Mouse (Mus musculus) liver, embryonic 13.5 days (tissue): ENCODE data around the gene Defa20. TPM values are rescaled to one million over a fixed set of nuclear protein-coding genes. Genes with fewer than 3 reads are reported as not detected.
"Not testable (repeated sequence)": the region's sequence is repeated elsewhere in the genome, so short reads cannot be mapped to it uniquely, and the experiment has no call there.

Experiments used
- ATAC-seq: fragments of 200-750 bp; cut with Nextera tagmentation; 2 replicates; pipeline ENCODE4 v1.8.0; 2017; ENCODE audit warnings: low read depth, mild to moderate bottlenecking, moderate number of reproducible peaks, moderate library complexity
- DNase-seq: peaks from one replicate; pipeline ENCODE4 v3.0.0; 2022
- H3K27ac ChIP-seq: fragments of 300-500 bp; sonication (generic); 2 replicates; pipeline ENCODE4 v1.5.1; 2015; ENCODE audit warnings: moderate library complexity, mild to moderate bottlenecking, inconsistent platforms
- H3K27me3 ChIP-seq: fragments of 300-500 bp; sonication (generic); 2 replicates; pipeline ENCODE4 v1.6.1; 2015; ENCODE audit warnings: mild to moderate bottlenecking, inconsistent platforms
- H3K36me3 ChIP-seq: fragments of 300-500 bp; sonication (generic); 2 replicates; pipeline ENCODE4 v1.6.1; 2015; ENCODE audit warnings: mild to moderate bottlenecking, inconsistent platforms
- H3K4me1 ChIP-seq: fragments of 300-500 bp; sonication (generic); replicated peaks from 2 replicates; pipeline ENCODE4 v1.6.1; 2015; ENCODE audit warnings: inconsistent platforms
- H3K4me2 ChIP-seq: fragments of 300-500 bp; sonication (generic); 2 replicates; pipeline ENCODE4 v1.6.1; 2015; ENCODE audit warnings: inconsistent platforms, mild to moderate bottlenecking, moderate library complexity
- H3K4me3 ChIP-seq: fragments of 300-500 bp; sonication (generic); replicated peaks from 2 replicates; pipeline ENCODE4 v1.5.1; 2015; ENCODE audit warnings: mild to moderate bottlenecking, inconsistent platforms
- H3K9ac ChIP-seq: fragments of 300-500 bp; sonication (generic); 2 replicates; pipeline ENCODE4 v1.6.1; 2015; ENCODE audit warnings: mild to moderate bottlenecking, inconsistent platforms
- H3K9me3 ChIP-seq: fragments of 300-500 bp; sonication (generic); replicated peaks from 2 replicates; pipeline ENCODE4 v1.6.1; 2016; ENCODE audit warnings: inconsistent platforms
- WGBS: fragments of 180-500 bp; shearing (Covaris S2); methylation state at CpG from one replicate; pipeline ENCODE4 v1.1.7; 2015; ENCODE audit not compliant: insufficient replicate concordance; 5-methylcytosine and 5-hydroxymethylcytosine counted together
- polyA plus RNA-seq: library from polyadenylated mRNA; unstranded; fragments of >200 nt; fragmentation: Nextera tagmentation; extraction: Ambion mirVana; gene quantifications from 2 replicates; pipeline ENCODE4 v1.2.1, GENCODE M21; 2015

The Defa20 gene
- polyA plus RNA-seq = not detected in 2 replicates

- H3K9me3 ChIP-seq, H3K27me3 ChIP-seq, ATAC-seq, H3K36me3 ChIP-seq, H3K27ac ChIP-seq, DNase-seq, H3K4me1 ChIP-seq, H3K9ac ChIP-seq, H3K4me3 ChIP-seq, H3K4me2 ChIP-seq: not testable (repeated sequence)
- WGBS = no CpG with 5 or more reads among the region's 2 CpGs
These were observed at the start of gene Defa20 for GRCm38 (mm10) chr8:21508958-21509357. Gene Defa20, plus strand, starts transcription at chr8:21509258.

DNA sequence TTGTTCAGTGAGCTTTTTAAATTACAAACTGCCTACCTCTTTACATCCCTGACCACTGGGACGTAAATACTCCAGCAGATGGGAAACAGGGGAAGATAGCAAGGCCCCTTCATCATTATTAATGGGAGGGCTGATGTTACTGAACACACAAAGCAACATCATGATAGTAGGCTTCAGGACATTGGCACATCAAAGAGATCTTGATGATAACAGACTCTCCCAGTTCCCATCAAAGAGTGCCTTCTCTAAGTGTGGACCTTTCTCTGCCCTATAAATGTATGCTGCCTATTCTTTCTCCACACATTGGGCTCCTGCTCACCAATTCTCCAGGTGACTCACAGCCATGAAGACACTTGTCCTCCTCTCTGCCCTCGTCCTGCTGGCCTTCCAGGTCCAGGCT is 19.7 kb downstream of the Defa20 start, which contains the start of gene Defa32:
Gene Defa32, plus strand, starts transcription at position 301 of the 400 bp plus-strand sequence.
- DNase-seq, H3K9ac ChIP-seq, H3K4me3 ChIP-seq, H3K27ac ChIP-seq, H3K4me1 ChIP-seq, H3K4me2 ChIP-seq, H3K9me3 ChIP-seq, ATAC-seq, H3K27me3 ChIP-seq, H3K36me3 ChIP-seq: not testable (repeated sequence)
- no CpG with 5 or more reads among the region's 2 CpGs for WGBS

Other genes starting within 250 kb of the Defa20 start
- gene Defa27, start 193.7 kb upstream of the Defa20 start, polyA plus RNA-seq = not detected in 2 replicates
- not detected in 2 replicates for gene Defa29, start 182.2 kb upstream of the Defa20 start, polyA plus RNA-seq
- not detected in 2 replicates for gene Defa2, start 130.7 kb upstream of the Defa20 start, polyA plus RNA-seq
- gene Defa33, start 117.4 kb upstream of the Defa20 start, polyA plus RNA-seq = not detected in 2 replicates
- gene Defa36, start 81.8 kb upstream of the Defa20 start, polyA plus RNA-seq = not detected in 2 replicates
- gene Gm7849, start 52.7 kb upstream of the Defa20 start, polyA plus RNA-seq = not detected in 2 replicates
- not detected in 2 replicates for gene Defa32, start 19.8 kb downstream of the Defa20 start, polyA plus RNA-seq
- not detected in 2 replicates for gene Defa37, start 56.1 kb downstream of the Defa20 start, polyA plus RNA-seq
- gene Defa28, start 73.7 kb downstream of the Defa20 start, polyA plus RNA-seq = not detected in 2 replicates
- gene Gm7861, start 85.2 kb downstream of the Defa20 start, polyA plus RNA-seq = not detected in 2 replicates
- not detected in 2 replicates for gene Defa26, start 108.9 kb downstream of the Defa20 start, polyA plus RNA-seq
- gene Defa17, start 146.5 kb downstream of the Defa20 start, polyA plus RNA-seq = not detected in 2 replicates
- gene Defa34, start 156.5 kb downstream of the Defa20 start, polyA plus RNA-seq = not detected in 2 replicates
- gene AY761184, start 194.4 kb downstream of the Defa20 start, polyA plus RNA-seq = not detected in 2 replicates
- not detected in 2 replicates for gene Defa24, start 225.2 kb downstream of the Defa20 start, polyA plus RNA-seq